Mouse (Mus musculus): ENCODE data around the gene Iqcf3. TPM values are rescaled to one million over a fixed set of nuclear protein-coding genes. Genes with fewer than 3 reads are reported as not detected.

Gene Iqcf3
- polyA plus RNA-seq, 1 experiment from 2014 or later, result not detected

- no peak for ATAC-seq (ENCODE audit: low read depth)
- peak overlapping the region; percentile 46 for H3K9ac ChIP-seq (ENCODE audit: low read depth, low read length)
- no peak overlapping the region for H3K27ac ChIP-seq (ENCODE audit: low read length)
- H3K9me3 ChIP-seq (replicated peaks; ENCODE audit: control insufficient read depth, low read length), result no peaks in the 10 kb centered on the region
- H3K4me3 ChIP-seq (ENCODE audit: low read depth, low read length), result peak overlapping the region; percentile 67
- WGBS (ENCODE audit: insufficient replicate concordance), result under 1% methylated on average over 16 of the region's 16 CpGs
- H3K4me2 ChIP-seq (ENCODE audit: low read depth, low read length), result peak overlapping the region; percentile 91
- peaks cover 30% of the 10 kb centered on the region for H3K4me1 ChIP-seq (ENCODE audit: control insufficient read depth, low read depth, low read length)
- no peaks in the 10 kb centered on the region for H3K27me3 ChIP-seq (ENCODE audit: control insufficient read depth, insufficient read depth, low read depth, low read length)
- no peaks in the 10 kb centered on the region; the same call in none of the 2 replicates for H3K36me3 ChIP-seq (ENCODE audit: control insufficient read depth, insufficient read depth)
Observed at GRCm38 (mm10) chr9:106477649-106478048, 83.8 kb downstream of the Iqcf3 start.

- H3K36me3 ChIP-seq (ENCODE audit: control insufficient read depth, insufficient read depth), result no peaks in the 10 kb centered on the region; the same call in none of the 2 replicates
- H3K27me3 ChIP-seq (ENCODE audit: control insufficient read depth, insufficient read depth, low read depth, low read length), result no peaks in the 10 kb centered on the region
- H3K9me3 ChIP-seq (replicated peaks; ENCODE audit: control insufficient read depth, low read length), result no peaks in the 10 kb centered on the region
- H3K4me3 ChIP-seq (ENCODE audit: low read depth, low read length), result peak within 1 kb of the TSS; percentile 67
- H3K4me1 ChIP-seq (ENCODE audit: control insufficient read depth, low read depth, low read length), result peaks cover 30% of the 10 kb centered on the region
- peak within 1 kb of the TSS; percentile 7; the same call in 1 of the 2 replicates for H3K27ac ChIP-seq (ENCODE audit: low read length)
- peak within 1 kb of the TSS; percentile 91 for H3K4me2 ChIP-seq (ENCODE audit: low read depth, low read length)
- peak within 1 kb of the TSS; percentile 46 for H3K9ac ChIP-seq (ENCODE audit: low read depth, low read length)
- WGBS (ENCODE audit: insufficient replicate concordance), result under 1% methylated on average over 41 of the region's 41 CpGs
- peak; percentile 98 for ATAC-seq (ENCODE audit: low read depth)
Observed at GRCm38 (mm10) chr9:106476924-106477484, 84.4 kb downstream of the Iqcf3 start, which contains the start of gene Parp3. TSS of gene Parp3 (minus strand) at chr9:106476949.

- Histone ChIP-seq H3K27ac (ENCODE audit: low read length) (peak overlapping the region; percentile 7; the same call in 1 of the 2 replicates), H3K36me3 (ENCODE audit: control insufficient read depth, insufficient read depth) (no peaks in the 10 kb centered on the region; the same call in 1 of the 2 replicates), H3K9me3 (replicated peaks; ENCODE audit: control insufficient read depth, low read length) (no peaks in the 10 kb centered on the region), H3K4me2 (ENCODE audit: low read depth, low read length) (peak overlapping the region; percentile 91), H3K9ac (ENCODE audit: low read depth, low read length) (peak overlapping the region; percentile 39), H3K4me3 (ENCODE audit: low read depth, low read length) (peak overlapping the region; percentile 16; the same call in 1 of the 2 replicates), H3K27me3 (ENCODE audit: control insufficient read depth, insufficient read depth, low read depth, low read length) (no peaks in the 10 kb centered on the region), H3K4me1 (ENCODE audit: control insufficient read depth, low read depth, low read length) (peaks cover 30% of the 10 kb centered on the region)
- 0 out of 2 replicates have a peak, but pooled peaks have one; percentile 0 for ATAC-seq (ENCODE audit: low read depth)
- 14% methylated on average over 16 of the region's 16 CpGs for WGBS (ENCODE audit: insufficient replicate concordance)
Observed at GRCm38 (mm10) chr9:106476002-106476923, 85.2 kb downstream of the Iqcf3 start.

- 56% methylated on average over 10 of the region's 10 CpGs for WGBS (ENCODE audit: insufficient replicate concordance)
- H3K36me3 ChIP-seq (ENCODE audit: control insufficient read depth, insufficient read depth), result no peaks in the 10 kb centered on the region; the same call in 1 of the 2 replicates
- H3K27ac ChIP-seq (ENCODE audit: low read length), result peak within 1 kb of the TSS; percentile 7; the same call in 1 of the 2 replicates
- ATAC-seq (ENCODE audit: low read depth), result no peak
- H3K27me3 ChIP-seq (ENCODE audit: control insufficient read depth, insufficient read depth, low read depth, low read length), result no peaks in the 10 kb centered on the region
- H3K4me1 ChIP-seq (ENCODE audit: control insufficient read depth, low read depth, low read length), result peaks cover 30% of the 10 kb centered on the region
- H3K4me3 ChIP-seq (ENCODE audit: low read depth, low read length), result peak within 1 kb of the TSS; percentile 16; the same call in 1 of the 2 replicates
- peak within 1 kb of the TSS; percentile 39 for H3K9ac ChIP-seq (ENCODE audit: low read depth, low read length)
- peak within 1 kb of the TSS; percentile 91 for H3K4me2 ChIP-seq (ENCODE audit: low read depth, low read length)
- no peaks in the 10 kb centered on the region for H3K9me3 ChIP-seq (replicated peaks; ENCODE audit: control insufficient read depth, low read length)
Observed at GRCm38 (mm10) chr9:106475663-106476001, 85.8 kb downstream of the Iqcf3 start, which contains the start of gene Rrp9. TSS of gene Rrp9 (plus strand) at chr9:106475963.

GRCm38 (mm10) chr9:106475046-106475445, 86.4 kb downstream of the Iqcf3 start:
- 63% methylated on average over 7 of the region's 7 CpGs for WGBS (ENCODE audit: insufficient replicate concordance)
- Histone ChIP-seq H3K36me3 (ENCODE audit: control insufficient read depth, insufficient read depth) (no peaks in the 10 kb centered on the region), H3K4me3 (ENCODE audit: low read depth, low read length) (no peak overlapping the region), H3K4me1 (ENCODE audit: control insufficient read depth, low read depth, low read length) (peaks cover 30% of the 10 kb centered on the region), H3K9ac (ENCODE audit: low read depth, low read length) (no peak overlapping the region), H3K27me3 (ENCODE audit: control insufficient read depth, insufficient read depth, low read depth, low read length) (no peaks in the 10 kb centered on the region), H3K27ac (ENCODE audit: low read length) (no peak overlapping the region), H3K9me3 (replicated peaks; ENCODE audit: control insufficient read depth, low read length) (no peaks in the 10 kb centered on the region), H3K4me2 (ENCODE audit: low read depth, low read length) (no peak overlapping the region)
- no peak for ATAC-seq (ENCODE audit: low read depth)

GRCm38 (mm10) chr9:106474456-106474855, 87.0 kb downstream of the Iqcf3 start:
- Histone ChIP-seq H3K4me3 (ENCODE audit: low read depth, low read length) (no peak overlapping the region), H3K27ac (ENCODE audit: low read length) (no peak overlapping the region), H3K4me1 (ENCODE audit: control insufficient read depth, low read depth, low read length) (peaks cover 30% of the 10 kb centered on the region), H3K4me2 (ENCODE audit: low read depth, low read length) (no peak overlapping the region), H3K36me3 (ENCODE audit: control insufficient read depth, insufficient read depth) (no peaks in the 10 kb centered on the region), H3K9me3 (replicated peaks; ENCODE audit: control insufficient read depth, low read length) (no peaks in the 10 kb centered on the region), H3K9ac (ENCODE audit: low read depth, low read length) (no peak overlapping the region), H3K27me3 (ENCODE audit: control insufficient read depth, insufficient read depth, low read depth, low read length) (no peaks in the 10 kb centered on the region)
- no peak for ATAC-seq (ENCODE audit: low read depth)
- WGBS (ENCODE audit: insufficient replicate concordance), result 10% methylated on average over 6 of the region's 6 CpGs

- Histone ChIP-seq H3K36me3 (ENCODE audit: control insufficient read depth, insufficient read depth) (no peaks in the 10 kb centered on the region), H3K9ac (ENCODE audit: low read depth, low read length) (no peak overlapping the region), H3K9me3 (replicated peaks; ENCODE audit: control insufficient read depth, low read length) (no peaks in the 10 kb centered on the region), H3K27me3 (ENCODE audit: control insufficient read depth, insufficient read depth, low read depth, low read length) (no peaks in the 10 kb centered on the region), H3K4me3 (ENCODE audit: low read depth, low read length) (no peak overlapping the region), H3K27ac (ENCODE audit: low read length) (no peak overlapping the region), H3K4me1 (ENCODE audit: control insufficient read depth, low read depth, low read length) (peaks cover 30% of the 10 kb centered on the region), H3K4me2 (ENCODE audit: low read depth, low read length) (no peak overlapping the region)
- 62% methylated on average over 5 of the region's 5 CpGs for WGBS (ENCODE audit: insufficient replicate concordance)
- no peak for ATAC-seq (ENCODE audit: low read depth)
Observed at GRCm38 (mm10) chr9:106473753-106474105, 87.7 kb downstream of the Iqcf3 start.

GRCm38 (mm10) chr9:106473081-106473752, 88.2 kb downstream of the Iqcf3 start:
- WGBS (ENCODE audit: insufficient replicate concordance), result 72% methylated on average over 16 of the region's 16 CpGs
- H3K4me3 ChIP-seq (ENCODE audit: low read depth, low read length), result no peak overlapping the region

More at GRCm38 (mm10) chr9:106473081-106473752, 88.2 kb downstream of the Iqcf3 start:
- Histone ChIP-seq H3K4me2 (ENCODE audit: low read depth, low read length) (no peak overlapping the region), H3K4me1 (ENCODE audit: control insufficient read depth, low read depth, low read length) (peaks cover 27% of the 10 kb centered on the region), H3K9me3 (replicated peaks; ENCODE audit: control insufficient read depth, low read length) (no peaks in the 10 kb centered on the region), H3K36me3 (ENCODE audit: control insufficient read depth, insufficient read depth) (no peaks in the 10 kb centered on the region), H3K9ac (ENCODE audit: low read depth, low read length) (no peak overlapping the region), H3K27ac (ENCODE audit: low read length) (no peak overlapping the region), H3K27me3 (ENCODE audit: control insufficient read depth, insufficient read depth, low read depth, low read length) (no peaks in the 10 kb centered on the region)
- no peak for ATAC-seq (ENCODE audit: low read depth)

Measured in liver, embryonic 16.5 days (tissue).